Mouse (Mus musculus): ENCODE data around the gene Dop1b. TPM values are rescaled to one million over a fixed set of nuclear protein-coding genes. Genes with fewer than 3 reads are reported as not detected.

The Dop1b gene
- total and polyA plus RNA-seq, 3 experiments, result 0.90 to 4.5 (median 3.1) TPM

GRCm38 (mm10) chr16:93746957-93747356 is 35.3 kb downstream of the Dop1b start:
- Histone ChIP-seq H3K9me3 (replicated peaks; ENCODE audit: low read length) (no peaks in the 10 kb centered on the region), H3K4me1 (ENCODE audit: control insufficient read depth in 1 of 2, insufficient read depth in 2 of 2) (peaks cover 9 to 11% of the 10 kb centered on the region in 2 experiments; a peak in 3 of 4 replicates), H3K4me2 (ENCODE audit: insufficient read depth, low read depth, poor library complexity, severe bottlenecking) (no peak overlapping the region), H3K9ac (ENCODE audit: insufficient read depth, low read depth) (no peak overlapping the region), H3K4me3 (replicated peaks in 1 of 3; ENCODE audit: low read depth in 2 of 3, low read length in 2 of 3, poor library complexity in 1 of 3) (no peak overlapping the region), H3K36me3 (replicated peaks in 1 of 2; ENCODE audit: control insufficient read depth in 1 of 2, insufficient read depth in 1 of 2, low read length in 1 of 2) (no peaks in the 10 kb centered on the region), H3K27me3 (replicated peaks) (no peaks in the 10 kb centered on the region), H3K27ac (ENCODE audit: insufficient read depth, low read depth) (no peak overlapping the region), H3K79me2 (replicated peaks; ENCODE audit: control insufficient read depth, extremely low read depth, insufficient read depth, poor library complexity, severe bottlenecking) (no peaks in the 10 kb centered on the region)
- in situ Hi-C loops (cut with MboI; ENCODE audit: low pct_ligation_motif_present, low pct_unique_long_range_greater_than_20kb, low sequenced_read_pairs), result no loop called here
- dilution Hi-C loops (cut with MboI; ENCODE audit: extremely low pct_ligation_motif_present, extremely low pct_unique_long_range_greater_than_20kb, low sequenced_read_pairs), result no loop called here
- TF ChIP-seq RCOR1 (conservative IDR thresholded peaks at IDR 0.05; ENCODE audit: low read depth, low read length), result no peak
- peak; percentile 68 for TF ChIP-seq SMC3 (IDR thresholded peaks at IDR 0.05; ENCODE audit: low read depth, low read length)
- no peak for TF ChIP-seq CHD1 (IDR thresholded peaks at IDR 0.05; ENCODE audit: low read depth, low read length)
- TF ChIP-seq USF2 (conservative IDR thresholded peaks at IDR 0.05; ENCODE audit: low read depth, low read length), result no peak
- TF ChIP-seq CTCF (conservative IDR thresholded peaks at IDR 0.05 in 1 of 2, IDR thresholded peaks at IDR 0.05 in 1 of 2; ENCODE audit: low read depth in 2 of 2, low read length in 2 of 2), result peak; percentile 42 to 72; a peak in 3 of 4 replicates
- peak; percentile 58 for TF ChIP-seq RAD21 (IDR thresholded peaks at IDR 0.05; ENCODE audit: low read depth, low read length)
- no peak for TF ChIP-seq JUN (IDR thresholded peaks at IDR 0.05; ENCODE audit: insufficient read depth, low read depth, low read length)
- no peak for TF ChIP-seq MYC (IDR thresholded peaks at IDR 0.05; ENCODE audit: low read depth, low read length)
- no peak for TF ChIP-seq SIN3A (IDR thresholded peaks at IDR 0.05; ENCODE audit: low read length)
- TF ChIP-seq E2F4 (IDR thresholded peaks at IDR 0.05; ENCODE audit: insufficient replicate concordance, low read depth, low read length), result no peak
- TF ChIP-seq POLR2AphosphoS2 (IDR thresholded peaks at IDR 0.05; ENCODE audit: low read depth, low read length), result no peak
- no peak for TF ChIP-seq ZNF384 (IDR thresholded peaks at IDR 0.05; ENCODE audit: low read depth, low read length)
- no peak for TF ChIP-seq MXI1 (IDR thresholded peaks at IDR 0.05; ENCODE audit: low read depth, low read length)
- TF ChIP-seq TBP (conservative IDR thresholded peaks at IDR 0.05; ENCODE audit: low read depth, low read length), result no peak
- TF ChIP-seq USF1 (IDR thresholded peaks at IDR 0.05; ENCODE audit: low read depth, low read length), result no peak
- no peak for TF ChIP-seq JUND (conservative IDR thresholded peaks at IDR 0.05; ENCODE audit: low read depth, low read length)
- no peak for TF ChIP-seq PAX5 (IDR thresholded peaks at IDR 0.05; ENCODE audit: low read length)
- peak; percentile 37 for DNase-seq (ENCODE audit: extremely low read depth)

GRCm38 (mm10) chr16:93747421-93747820 is 35.7 kb downstream of the Dop1b start:
- DNase-seq (ENCODE audit: extremely low read depth), result no peak
- H3K4me1 ChIP-seq (ENCODE audit: control insufficient read depth in 1 of 2, insufficient read depth in 2 of 2), result peaks cover 7 to 9% of the 10 kb centered on the region in 2 experiments; a peak in 3 of 4 replicates
- no peaks in the 10 kb centered on the region for H3K79me2 ChIP-seq (replicated peaks; ENCODE audit: control insufficient read depth, extremely low read depth, insufficient read depth, poor library complexity, severe bottlenecking)
- no peaks in the 10 kb centered on the region for H3K36me3 ChIP-seq (replicated peaks in 1 of 2; ENCODE audit: control insufficient read depth in 1 of 2, insufficient read depth in 1 of 2, low read length in 1 of 2)
- dilution Hi-C loops (cut with MboI; ENCODE audit: extremely low pct_ligation_motif_present, extremely low pct_unique_long_range_greater_than_20kb, low sequenced_read_pairs) (no loop called here), in situ Hi-C loops (cut with MboI; ENCODE audit: low pct_ligation_motif_present, low pct_unique_long_range_greater_than_20kb, low sequenced_read_pairs) (no loop called here)
- H3K9me3 ChIP-seq (replicated peaks; ENCODE audit: low read length), result no peaks in the 10 kb centered on the region
- H3K4me3 ChIP-seq (replicated peaks in 1 of 3; ENCODE audit: low read depth in 2 of 3, low read length in 2 of 3, poor library complexity in 1 of 3), result no peak overlapping the region
- no peak overlapping the region for H3K4me2 ChIP-seq (ENCODE audit: insufficient read depth, low read depth, poor library complexity, severe bottlenecking)
- no peak for TF ChIP-seq ELF1 (IDR thresholded peaks at IDR 0.05; ENCODE audit: low read depth, low read length)
- no peak for TF ChIP-seq HCFC1 (IDR thresholded peaks at IDR 0.05; ENCODE audit: low read depth, low read length)
- no peak for TF ChIP-seq KAT2A (IDR thresholded peaks at IDR 0.05; ENCODE audit: insufficient replicate concordance, low read length)
- no peak for TF ChIP-seq POLR2A (IDR thresholded peaks at IDR 0.05; ENCODE audit: low read depth, low read length)
- no peak for TF ChIP-seq CTCF (conservative IDR thresholded peaks at IDR 0.05 in 1 of 2, IDR thresholded peaks at IDR 0.05 in 1 of 2; ENCODE audit: low read depth in 2 of 2, low read length in 2 of 2)
- no peak for TF ChIP-seq RCOR1 (conservative IDR thresholded peaks at IDR 0.05; ENCODE audit: low read depth, low read length)
- TF ChIP-seq CHD1 (IDR thresholded peaks at IDR 0.05; ENCODE audit: low read depth, low read length), result no peak
- no peak for TF ChIP-seq ZKSCAN1 (IDR thresholded peaks at IDR 0.05; ENCODE audit: borderline replicate concordance, low read depth, low read length)
- no peak for TF ChIP-seq BHLHE40 (IDR thresholded peaks at IDR 0.05; ENCODE audit: low read depth, low read length)
- no peak for TF ChIP-seq TBP (conservative IDR thresholded peaks at IDR 0.05; ENCODE audit: low read depth, low read length)
- TF ChIP-seq MYC (IDR thresholded peaks at IDR 0.05; ENCODE audit: low read depth, low read length), result no peak
- no peak for TF ChIP-seq PAX5 (IDR thresholded peaks at IDR 0.05; ENCODE audit: low read length)
- no peak for TF ChIP-seq SIN3A (IDR thresholded peaks at IDR 0.05; ENCODE audit: low read length)
- no peak for TF ChIP-seq ZNF384 (IDR thresholded peaks at IDR 0.05; ENCODE audit: low read depth, low read length)
- TF ChIP-seq EP300 (IDR thresholded peaks at IDR 0.05; ENCODE audit: low read length), result no peak
- no peak overlapping the region for H3K9ac ChIP-seq (ENCODE audit: insufficient read depth, low read depth)
- H3K27ac ChIP-seq (ENCODE audit: insufficient read depth, low read depth), result no peak overlapping the region
- H3K27me3 ChIP-seq (replicated peaks), result no peaks in the 10 kb centered on the region
